Mouse (Mus musculus): ENCODE results near the gene Sgms2.

GRCm38 (mm10) chr3:131525229-131525628, 34.0 kb upstream of the Sgms2 start:
- TF ChIP-seq CTCF (IDR thresholded peaks at IDR 0.05; ENCODE audit: low read depth) (no peak), EP300 (optimal IDR thresholded peaks at IDR 0.05) (no peak)
